Mouse (Mus musculus): Measurements from ENCODE around the gene Phldb1. TPM values are rescaled to one million over a fixed set of nuclear protein-coding genes. Genes with fewer than 3 reads are reported as not detected.

The Phldb1 gene
- polyA plus RNA-seq (2015; fragmentation: Nextera tagmentation; extraction: Ambion mirVana) = 22.6 and 23.0 TPM in 2 replicates

GRCm38 (mm10) chr9:44734524-44735494 lies at the start of gene Phldb1:
Gene Phldb1, minus strand, starts transcription at chr9:44735198.

GRCm38 (mm10) chr9:44767101-44768028 lies 32.4 kb upstream of the Phldb1 start, which contains the start of the genes Arcn1 and Ift46:
Gene Arcn1, minus strand, starts transcription at chr9:44767845.
Gene Ift46, plus strand, starts transcription at chr9:44767908.

GRCm38 (mm10) chr9:44673005-44673404 lies 62.0 kb downstream of the Phldb1 start, which contains the start of gene Treh:
Gene Treh, plus strand, starts transcription at chr9:44673233.

Other genes with a start within 250 kb of the Phldb1 start
- gene Cxcr5, start 173.3 kb downstream of the Phldb1 start, polyA plus RNA-seq (2015; fragmentation: Nextera tagmentation; extraction: Ambion mirVana) = 0.13 and 0.19 TPM in 2 replicates
- gene Ddx6, start 130.3 kb downstream of the Phldb1 start, polyA plus RNA-seq (2015; fragmentation: Nextera tagmentation; extraction: Ambion mirVana) = 10.2 and 11.2 TPM in 2 replicates
- gene Treh, start 62.0 kb downstream of the Phldb1 start, polyA plus RNA-seq (2015; fragmentation: Nextera tagmentation; extraction: Ambion mirVana) = not detected in 2 replicates
- gene Arcn1, start 32.6 kb upstream of the Phldb1 start, polyA plus RNA-seq (2015; fragmentation: Nextera tagmentation; extraction: Ambion mirVana) = 114 and 138 TPM in 2 replicates
- gene Ift46, start 32.7 kb upstream of the Phldb1 start, polyA plus RNA-seq (2015; fragmentation: Nextera tagmentation; extraction: Ambion mirVana) = 52.6 and 52.9 TPM in 2 replicates
- 0.83 and 1.4 TPM in 2 replicates for gene Tmem25, start 64.1 kb upstream of the Phldb1 start, polyA plus RNA-seq (2015; fragmentation: Nextera tagmentation; extraction: Ambion mirVana)
- gene Ttc36, start 67.9 kb upstream of the Phldb1 start, polyA plus RNA-seq (2015; fragmentation: Nextera tagmentation; extraction: Ambion mirVana) = 0.82 and 2.0 TPM in 2 replicates
- gene Kmt2a, start 146.1 kb upstream of the Phldb1 start, polyA plus RNA-seq (2015; fragmentation: Nextera tagmentation; extraction: Ambion mirVana) = 5.4 and 6.0 TPM in 2 replicates
- gene Atp5l, start 185.5 kb upstream of the Phldb1 start, polyA plus RNA-seq (2015; fragmentation: Nextera tagmentation; extraction: Ambion mirVana) = 960 and 1,026 TPM in 2 replicates
- gene Ube4a, start 230.4 kb upstream of the Phldb1 start, polyA plus RNA-seq (2015; fragmentation: Nextera tagmentation; extraction: Ambion mirVana) = 14.1 and 14.8 TPM in 2 replicates
- gene Cd3g, start 245.2 kb upstream of the Phldb1 start, polyA plus RNA-seq (2015; fragmentation: Nextera tagmentation; extraction: Ambion mirVana) = not detected in 2 replicates
- not detected in 2 replicates for gene Cd3d, start 246.6 kb upstream of the Phldb1 start, polyA plus RNA-seq (2015; fragmentation: Nextera tagmentation; extraction: Ambion mirVana)

All from urinary bladder, postnatal 0 days (tissue).